Mouse (Mus musculus): ENCODE results near the gene Wipi1.

Wipi1 gene

GRCm38 (mm10) chr11:109579999-109580398, 31.8 kb downstream of the Wipi1 start:
- DNase-seq (ENCODE audit: low spot score in 2 of 2) = no peak

GRCm38 (mm10) chr11:109578536-109578935, 33.2 kb downstream of the Wipi1 start:
- no peak for DNase-seq (ENCODE audit: low spot score in 2 of 2)

- DNase-seq (ENCODE audit: low spot score in 2 of 2) = no peak
These were observed 35.9 kb downstream of the Wipi1 start for GRCm38 (mm10) chr11:109575832-109576231.

GRCm38 (mm10) chr11:109574604-109575003, 37.2 kb downstream of the Wipi1 start:
- no peak for DNase-seq (ENCODE audit: low spot score in 2 of 2)

GRCm38 (mm10) chr11:109572051-109572450, 39.7 kb downstream of the Wipi1 start:
- no peak for DNase-seq (ENCODE audit: low spot score in 2 of 2)

- DNase-seq (ENCODE audit: low spot score in 2 of 2) = no peak
These were observed 42.0 kb downstream of the Wipi1 start for GRCm38 (mm10) chr11:109569809-109570208.

- no peak for DNase-seq (ENCODE audit: low spot score in 2 of 2)
These were observed 42.7 kb downstream of the Wipi1 start for GRCm38 (mm10) chr11:109569007-109569618.

- no peak for DNase-seq (ENCODE audit: low spot score in 2 of 2)
These were observed 47.1 kb downstream of the Wipi1 start for GRCm38 (mm10) chr11:109564466-109565214.

GRCm38 (mm10) chr11:109563708-109564107, 48.1 kb downstream of the Wipi1 start:
- DNase-seq (ENCODE audit: low spot score in 2 of 2) = no peak

- no peak for DNase-seq (ENCODE audit: low spot score in 2 of 2)
These were observed 50.3 kb downstream of the Wipi1 start for GRCm38 (mm10) chr11:109561445-109561844.

GRCm38 (mm10) chr11:109560793-109561257, 50.9 kb downstream of the Wipi1 start:
- no peak for DNase-seq (ENCODE audit: low spot score in 2 of 2)

- no peak for DNase-seq (ENCODE audit: low spot score in 2 of 2)
These were observed 52.5 kb downstream of the Wipi1 start for GRCm38 (mm10) chr11:109559241-109559640.

- DNase-seq (ENCODE audit: low spot score in 2 of 2) = no peak
These were observed 54.3 kb downstream of the Wipi1 start for GRCm38 (mm10) chr11:109557419-109557818.

- DNase-seq (ENCODE audit: low spot score in 2 of 2) = no peak
These were observed 55.6 kb downstream of the Wipi1 start for GRCm38 (mm10) chr11:109556130-109556529.

- DNase-seq (ENCODE audit: low spot score in 2 of 2) = no peak
These were observed 57.3 kb downstream of the Wipi1 start for GRCm38 (mm10) chr11:109554443-109554842.

GRCm38 (mm10) chr11:109553921-109554320, 57.8 kb downstream of the Wipi1 start:
- no peak for DNase-seq (ENCODE audit: low spot score in 2 of 2)

GRCm38 (mm10) chr11:109549599-109550290, 62.0 kb downstream of the Wipi1 start:
- DNase-seq (ENCODE audit: low spot score in 2 of 2) = no peak

GRCm38 (mm10) chr11:109547652-109548051, 64.1 kb downstream of the Wipi1 start:
- no peak for DNase-seq (ENCODE audit: low spot score in 2 of 2)

GRCm38 (mm10) chr11:109546305-109547001, 65.3 kb downstream of the Wipi1 start:
- no peak for DNase-seq (ENCODE audit: low spot score in 2 of 2)

- DNase-seq (ENCODE audit: low spot score in 2 of 2) = no peak
These were observed 66.0 kb downstream of the Wipi1 start for GRCm38 (mm10) chr11:109545700-109546143.

- DNase-seq (ENCODE audit: low spot score in 2 of 2) = no peak
These were observed 66.5 kb downstream of the Wipi1 start for GRCm38 (mm10) chr11:109545265-109545664.

GRCm38 (mm10) chr11:109544432-109544831, 67.3 kb downstream of the Wipi1 start:
- no peak for DNase-seq (ENCODE audit: low spot score in 2 of 2)
